Mouse (Mus musculus): ENCODE results near the gene Fth1. TPM values are rescaled to one million over a fixed set of nuclear protein-coding genes. Genes with fewer than 3 reads are reported as not detected.

Fth1 gene
- total and polyA plus RNA-seq, 2 experiments from 2014 or later, result 524 to 3,148 TPM

GRCm38 (mm10) chr19:9942539-9943533 lies 37.6 kb upstream of the Fth1 start:
- Histone ChIP-seq H3K4me1 (ENCODE audit: control insufficient read depth, insufficient read depth) (peaks cover 14% of the 10 kb centered on the region), H3K9me3 (replicated peaks; ENCODE audit: control insufficient read depth, low read length) (no peaks in the 10 kb centered on the region), H3K36me3 (replicated peaks; ENCODE audit: control insufficient read depth, insufficient read depth, low read length) (no peaks in the 10 kb centered on the region), H3K27ac (ENCODE audit: low read depth) (peak overlapping the region; percentile 28; the same call in 1 of the 2 replicates), H3K4me3 (ENCODE audit: low read depth, low read length) (no peak overlapping the region), H3K4me2 (ENCODE audit: low read depth, low read length) (no peak overlapping the region), H3K9ac (replicated peaks; ENCODE audit: low read depth, low read length) (no peak overlapping the region), H3K27me3 (ENCODE audit: control insufficient read depth, insufficient read depth, low read length) (no peaks in the 10 kb centered on the region)
- peak; percentile 34 for ATAC-seq (ENCODE audit: insufficient read depth, low read depth)
- TF ChIP-seq EP300 (IDR thresholded peaks at IDR 0.05; ENCODE audit: low read depth) (no peak), CTCF (IDR thresholded peaks at IDR 0.05; ENCODE audit: low read depth) (no peak)
- 35% methylated on average over 10 of the region's 10 CpGs for WGBS
- DNase-seq (ENCODE audit: low spot score), result peak; percentile 18

- H3K36me3 ChIP-seq (replicated peaks; ENCODE audit: control insufficient read depth, insufficient read depth, low read length), result no peaks in the 10 kb centered on the region
- no peak overlapping the region for H3K4me2 ChIP-seq (ENCODE audit: low read depth, low read length)
- H3K27ac ChIP-seq (ENCODE audit: low read depth), result peak overlapping the region; percentile 63
- H3K27me3 ChIP-seq (ENCODE audit: control insufficient read depth, insufficient read depth, low read length), result no peaks in the 10 kb centered on the region
- 67% methylated on average over 8 of the region's 8 CpGs for WGBS
- peaks cover 4% of the 10 kb centered on the region; the same call in 1 of the 2 replicates for H3K9me3 ChIP-seq (replicated peaks; ENCODE audit: control insufficient read depth, low read length)
- ATAC-seq (ENCODE audit: insufficient read depth, low read depth) (peak; percentile 57; the same call in 1 of the 2 replicates), DNase-seq (ENCODE audit: low spot score) (peak; percentile 56)
- H3K4me3 ChIP-seq (ENCODE audit: low read depth, low read length), result no peak overlapping the region
- peaks cover 14% of the 10 kb centered on the region for H3K4me1 ChIP-seq (ENCODE audit: control insufficient read depth, insufficient read depth)
- TF ChIP-seq CTCF (IDR thresholded peaks at IDR 0.05; ENCODE audit: low read depth) (no peak), EP300 (IDR thresholded peaks at IDR 0.05; ENCODE audit: low read depth) (no peak)
- no peak overlapping the region for H3K9ac ChIP-seq (replicated peaks; ENCODE audit: low read depth, low read length)
Observed at GRCm38 (mm10) chr19:9945800-9946564, 34.4 kb upstream of the Fth1 start.

GRCm38 (mm10) chr19:9946986-9947385 lies 33.4 kb upstream of the Fth1 start:
- H3K4me1 ChIP-seq (ENCODE audit: control insufficient read depth, insufficient read depth), result peaks cover 14% of the 10 kb centered on the region
- no peak overlapping the region for H3K4me3 ChIP-seq (ENCODE audit: low read depth, low read length)
- DNase-seq (ENCODE audit: low spot score) (peak; percentile 58), ATAC-seq (ENCODE audit: insufficient read depth, low read depth) (peak; percentile 18; the same call in 1 of the 2 replicates)
- peaks cover 4% of the 10 kb centered on the region; the same call in 1 of the 2 replicates for H3K9me3 ChIP-seq (replicated peaks; ENCODE audit: control insufficient read depth, low read length)
- H3K27me3 ChIP-seq (ENCODE audit: control insufficient read depth, insufficient read depth, low read length), result no peaks in the 10 kb centered on the region
- H3K27ac ChIP-seq (ENCODE audit: low read depth), result peak overlapping the region; percentile 63; the same call in 1 of the 2 replicates
- H3K4me2 ChIP-seq (ENCODE audit: low read depth, low read length), result no peak overlapping the region
- H3K36me3 ChIP-seq (replicated peaks; ENCODE audit: control insufficient read depth, insufficient read depth, low read length), result no peaks in the 10 kb centered on the region
- no peak overlapping the region for H3K9ac ChIP-seq (replicated peaks; ENCODE audit: low read depth, low read length)
- 48% methylated on average over 3 of the region's 3 CpGs for WGBS
- TF ChIP-seq CTCF (IDR thresholded peaks at IDR 0.05; ENCODE audit: low read depth), result no peak
- no peak for TF ChIP-seq EP300 (IDR thresholded peaks at IDR 0.05; ENCODE audit: low read depth)

- Histone ChIP-seq H3K4me3 (ENCODE audit: low read depth, low read length) (no peak overlapping the region), H3K4me1 (ENCODE audit: control insufficient read depth, insufficient read depth) (peaks cover 12% of the 10 kb centered on the region; the same call in 1 of the 2 replicates), H3K4me2 (ENCODE audit: low read depth, low read length) (no peak overlapping the region), H3K27me3 (ENCODE audit: control insufficient read depth, insufficient read depth, low read length) (no peaks in the 10 kb centered on the region), H3K9ac (replicated peaks; ENCODE audit: low read depth, low read length) (no peak overlapping the region), H3K9me3 (replicated peaks; ENCODE audit: control insufficient read depth, low read length) (peaks cover 7% of the 10 kb centered on the region), H3K36me3 (replicated peaks; ENCODE audit: control insufficient read depth, insufficient read depth, low read length) (no peaks in the 10 kb centered on the region), H3K27ac (ENCODE audit: low read depth) (no peak overlapping the region)
- TF ChIP-seq CTCF (IDR thresholded peaks at IDR 0.05; ENCODE audit: low read depth) (no peak), EP300 (IDR thresholded peaks at IDR 0.05; ENCODE audit: low read depth) (no peak)
- 60% methylated on average over 3 of the region's 3 CpGs for WGBS
- ATAC-seq (ENCODE audit: insufficient read depth, low read depth) (no peak), DNase-seq (ENCODE audit: low spot score) (no peak)
Observed at GRCm38 (mm10) chr19:9952390-9952789, 28.0 kb upstream of the Fth1 start.

- Histone ChIP-seq H3K9me3 (replicated peaks; ENCODE audit: control insufficient read depth, low read length) (peaks cover 7% of the 10 kb centered on the region), H3K9ac (replicated peaks; ENCODE audit: low read depth, low read length) (no peak overlapping the region), H3K4me2 (ENCODE audit: low read depth, low read length) (no peak overlapping the region), H3K4me1 (ENCODE audit: control insufficient read depth, insufficient read depth) (peaks cover 12% of the 10 kb centered on the region; the same call in 1 of the 2 replicates), H3K27me3 (ENCODE audit: control insufficient read depth, insufficient read depth, low read length) (no peaks in the 10 kb centered on the region), H3K27ac (ENCODE audit: low read depth) (no peak overlapping the region), H3K36me3 (replicated peaks; ENCODE audit: control insufficient read depth, insufficient read depth, low read length) (no peaks in the 10 kb centered on the region), H3K4me3 (ENCODE audit: low read depth, low read length) (no peak overlapping the region)
- 81% methylated on average over 3 of the region's 3 CpGs for WGBS
- ATAC-seq (ENCODE audit: insufficient read depth, low read depth) (no peak), DNase-seq (ENCODE audit: low spot score) (no peak)
- no peak for TF ChIP-seq EP300 (IDR thresholded peaks at IDR 0.05; ENCODE audit: low read depth)
- TF ChIP-seq CTCF (IDR thresholded peaks at IDR 0.05; ENCODE audit: low read depth), result no peak
Observed at GRCm38 (mm10) chr19:9952912-9953311, 27.5 kb upstream of the Fth1 start.

Measured in heart, postnatal 0 days (tissue).